Mouse (Mus musculus) forebrain, embryonic 10.5 days (tissue): ENCODE results near the gene Mybbp1a. TPM values are rescaled to one million over a fixed set of nuclear protein-coding genes. Genes with fewer than 3 reads are reported as not detected.
A peak's percentile ranks its signal among the peaks of the same experiment; 100 is the strongest.

Source experiments
- DNase-seq: peaks from one replicate; pipeline ENCODE4 v3.0.0-alpha.2; 2017; ENCODE audit warnings: low spot score; ENCODE audit errors: extremely low spot score
- H3K27ac ChIP-seq: fragments of 300-500 bp; sonication (generic); 2 replicates; pipeline ENCODE4 v1.5.1; 2016; ENCODE audit warnings: mild to moderate bottlenecking
- H3K27me3 ChIP-seq: fragments of 300-500 bp; sonication (generic); 2 replicates; pipeline ENCODE4 v1.6.1; 2016; ENCODE audit warnings: mild to moderate bottlenecking; ENCODE audit not compliant: poor library complexity, severe bottlenecking
- H3K36me3 ChIP-seq: fragments of 300-500 bp; sonication (generic); replicated peaks from 2 replicates; pipeline ENCODE4 v1.6.1; 2016; ENCODE audit warnings: mild to moderate bottlenecking, moderate library complexity
- H3K4me1 ChIP-seq: fragments of 300-500 bp; sonication (generic); 2 replicates; pipeline ENCODE4 v1.6.1; 2016
- H3K4me3 ChIP-seq: fragments of 300-500 bp; sonication (generic); 2 replicates; pipeline ENCODE4 v1.5.1; 2016; ENCODE audit warnings: mild to moderate bottlenecking, moderate library complexity
- H3K9me3 ChIP-seq: fragments of 300-500 bp; sonication (generic); 2 replicates; pipeline ENCODE4 v1.6.1; 2016; ENCODE audit warnings: mild to moderate bottlenecking, moderate library complexity
- WGBS: fragments of 180-500 bp; shearing (Covaris S2); methylation state at CpG from one replicate; pipeline ENCODE4 v1.1.7; 2016; 5-methylcytosine and 5-hydroxymethylcytosine counted together
- polyA plus RNA-seq: library from polyadenylated mRNA; unstranded; fragments of >200 nt; fragmentation: Nextera tagmentation; extraction: Ambion mirVana; gene quantifications from 2 replicates; pipeline ENCODE4 v1.2.1, GENCODE M21; 2016

Gene Mybbp1a
- polyA plus RNA-seq, 1 experiment from 2014 or later: 248 TPM

GRCm38 (mm10) chr11:72494046-72494988 lies 53.2 kb downstream of the Mybbp1a start:
- Histone ChIP-seq H3K9me3 (no peaks in the 10 kb centered on the region), H3K27me3 (peaks cover 29% of the 10 kb centered on the region), H3K27ac (no peak overlapping the region), H3K4me3 (no peak overlapping the region), H3K4me1 (peaks cover 17% of the 10 kb centered on the region), H3K36me3 (no peaks in the 10 kb centered on the region)
- WGBS: 55% methylated on average over 8 of the region's 8 CpGs
- DNase-seq: no peak

GRCm38 (mm10) chr11:72496066-72496465 lies 54.9 kb downstream of the Mybbp1a start:
- no peak overlapping the region for H3K27ac ChIP-seq
- no peaks in the 10 kb centered on the region for H3K9me3 ChIP-seq
- no peak for DNase-seq
- H3K4me3 ChIP-seq: no peak overlapping the region
- peaks cover 12% of the 10 kb centered on the region for H3K27me3 ChIP-seq
- no peaks in the 10 kb centered on the region for H3K36me3 ChIP-seq
- 64% methylated on average over 3 of the region's 3 CpGs for WGBS
- peaks cover 8% of the 10 kb centered on the region for H3K4me1 ChIP-seq

GRCm38 (mm10) chr11:72496775-72497174 lies 55.6 kb downstream of the Mybbp1a start:
- H3K4me1 ChIP-seq: peaks cover 11% of the 10 kb centered on the region
- peaks cover 8% of the 10 kb centered on the region for H3K27me3 ChIP-seq
- DNase-seq: no peak
- no peaks in the 10 kb centered on the region for H3K36me3 ChIP-seq
- no peak overlapping the region for H3K27ac ChIP-seq
- no peaks in the 10 kb centered on the region for H3K9me3 ChIP-seq
- H3K4me3 ChIP-seq: no peak overlapping the region
- 58% methylated on average over 1 of the region's 1 CpGs for WGBS

GRCm38 (mm10) chr11:72497367-72497766 lies 56.2 kb downstream of the Mybbp1a start:
- no peak for DNase-seq
- H3K27me3 ChIP-seq: peaks cover 9% of the 10 kb centered on the region; the same call in 1 of the 2 replicates
- H3K4me3 ChIP-seq: no peak overlapping the region
- no peaks in the 10 kb centered on the region for H3K9me3 ChIP-seq
- no peaks in the 10 kb centered on the region for H3K36me3 ChIP-seq
- H3K27ac ChIP-seq: 0 out of 2 replicates have a peak overlapping the region, but pooled peaks have one; percentile 20
- WGBS: 30% methylated on average over 4 of the region's 4 CpGs
- peaks cover 12% of the 10 kb centered on the region for H3K4me1 ChIP-seq

- 90% methylated on average over 4 of the region's 4 CpGs for WGBS
- Histone ChIP-seq H3K36me3 (no peaks in the 10 kb centered on the region), H3K9me3 (no peaks in the 10 kb centered on the region), H3K27ac (no peak overlapping the region), H3K4me3 (no peak overlapping the region), H3K27me3 (peaks cover 21% of the 10 kb centered on the region), H3K4me1 (peaks cover 27% of the 10 kb centered on the region)
- DNase-seq: no peak
These were observed 59.0 kb downstream of the Mybbp1a start for GRCm38 (mm10) chr11:72500139-72500538.

Other genes with a start within 250 kb of the Mybbp1a start
- gene Gm43951, start 234.5 kb upstream of the Mybbp1a start, polyA plus RNA-seq: 0.42 and 0.52 TPM in 2 replicates
- 16.2 and 16.4 TPM in 2 replicates for gene 4933427D14Rik, start 233.9 kb upstream of the Mybbp1a start, polyA plus RNA-seq
- gene Txndc17, start 233.8 kb upstream of the Mybbp1a start, polyA plus RNA-seq: 172 and 176 TPM in 2 replicates
- gene Med31, start 225.8 kb upstream of the Mybbp1a start, polyA plus RNA-seq: 44.8 and 47.1 TPM in 2 replicates
- gene Slc13a5, start 174.1 kb upstream of the Mybbp1a start, polyA plus RNA-seq: 0.20 TPM in 1 of 2 replicates, not detected in the other
- gene Xaf1, start 139.7 kb upstream of the Mybbp1a start, polyA plus RNA-seq: 2.6 and 2.9 TPM in 2 replicates
- gene Fbxo39, start 126.9 kb upstream of the Mybbp1a start, polyA plus RNA-seq: not detected in 2 replicates
- gene Tekt1, start 78.9 kb upstream of the Mybbp1a start, polyA plus RNA-seq: 5.1 and 5.3 TPM in 2 replicates
- 10.6 and 12.5 TPM in 2 replicates for gene Smtnl2, start 29.6 kb upstream of the Mybbp1a start, polyA plus RNA-seq
- not detected in 2 replicates for gene Ggt6, start 5.8 kb upstream of the Mybbp1a start, polyA plus RNA-seq
- gene Spns2, start 48.5 kb downstream of the Mybbp1a start, polyA plus RNA-seq: 2.0 and 3.0 TPM in 2 replicates
- gene Spns3, start 109.2 kb downstream of the Mybbp1a start, polyA plus RNA-seq: 0.20 TPM in 1 of 2 replicates, not detected in the other
- gene Ube2g1, start 165.9 kb downstream of the Mybbp1a start, polyA plus RNA-seq: 82.5 and 87.6 TPM in 2 replicates
- 25.5 and 27.7 TPM in 2 replicates for gene Ankfy1, start 248.7 kb downstream of the Mybbp1a start, polyA plus RNA-seq